ENCODE assay signal across 7 mouse cellular contexts in the genomic region with DNA sequence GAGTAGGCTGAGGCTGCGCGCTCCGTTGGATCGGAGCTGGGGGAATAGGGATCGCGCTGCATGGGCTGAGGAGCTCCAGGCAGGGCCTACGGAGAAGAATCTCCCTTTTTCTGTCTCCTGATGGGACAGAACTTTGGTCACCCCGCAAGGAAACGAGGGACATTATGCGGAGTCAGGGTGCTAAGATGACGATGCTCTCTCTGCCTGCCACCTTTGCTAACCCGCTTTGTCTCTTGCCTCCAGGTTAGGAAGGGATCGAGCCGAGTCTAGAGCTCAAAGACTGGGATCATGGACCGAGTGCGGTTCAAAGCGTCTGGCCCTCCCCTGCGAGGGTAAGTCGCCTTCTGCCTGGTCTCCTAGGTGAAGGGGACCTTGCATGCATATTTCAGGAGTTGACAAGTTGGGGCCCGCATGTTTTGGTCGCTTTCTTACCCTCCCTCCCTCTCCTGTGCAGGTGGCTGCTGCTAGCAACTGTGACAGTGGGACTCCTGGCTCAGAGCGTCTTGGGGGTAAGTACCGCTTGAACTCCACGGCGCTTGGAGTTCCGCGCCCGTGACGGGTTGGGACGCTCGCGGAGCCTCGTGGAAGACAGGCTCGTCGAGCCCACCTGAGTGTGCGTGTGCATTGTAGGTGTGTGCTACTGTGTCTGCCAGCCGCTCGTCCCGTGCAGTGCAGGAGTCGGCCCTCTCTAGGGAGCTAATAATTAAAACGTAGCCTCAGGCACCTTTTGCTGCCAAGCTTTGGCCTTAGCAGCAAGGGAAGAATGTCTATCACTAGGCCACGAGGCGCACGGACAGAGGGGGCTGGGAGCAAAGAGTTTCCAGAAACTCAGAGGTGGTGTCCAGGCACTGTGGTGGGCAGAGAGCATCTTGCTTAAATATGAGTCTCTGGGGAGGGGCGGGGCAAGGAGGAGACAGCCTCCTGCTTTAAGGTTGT. TPM values are rescaled to one million over a fixed set of nuclear protein-coding genes. Genes with fewer than 3 reads are reported as not detected.
A peak's percentile ranks its signal among the peaks of the same experiment; 100 is the strongest.
DNase-seq lines count a peak whose midpoint lies in the region; ATAC-seq and TF ChIP-seq lines count a peak whose summit lies in the region.

No protein-coding gene starts in this region.

- WGBS in hindbrain, embryonic 11.5 days: 1% methylated on average over 45 of the region's 45 CpGs
- 2% methylated on average over 45 of the region's 45 CpGs for WGBS in limb, embryonic 14.5 days

- TF ChIP-seq CTCF in embryonic fibroblast, embryonic 13.5 days (IDR thresholded peaks at IDR 0.05; ENCODE audit: borderline replicate concordance, insufficient read depth, low read length): no peak

- ATAC-seq in hindbrain, embryonic 11.5 days (ENCODE audit: low FRiP score): 0 out of 2 replicates have a peak, but pooled peaks have one; percentile 13
- no peak; the same call in 1 of the 2 replicates for ATAC-seq in limb, embryonic 14.5 days (ENCODE audit: low FRiP score, low read depth)

- peak overlapping the region; percentile 91 for H3K4me2 ChIP-seq in hindbrain, embryonic 11.5 days (replicated peaks; ENCODE audit: low read depth, low read length)
- peak overlapping the region; percentile 93 for H3K4me2 ChIP-seq in limb, embryonic 14.5 days (replicated peaks; ENCODE audit: low read depth, low read length, severe bottlenecking)

- peak overlapping the region; percentile 72 for H3K4me3 ChIP-seq in embryonic fibroblast, embryonic 13.5 days (ENCODE audit: insufficient read depth, low read length)
- peak overlapping the region; percentile 59 for H3K4me3 ChIP-seq in hindbrain, embryonic 11.5 days (ENCODE audit: low read depth, low read length)
- H3K4me3 ChIP-seq in limb, embryonic 14.5 days (replicated peaks; ENCODE audit: low read length): peak overlapping the region; percentile 73

- peak; percentile 73 for TF ChIP-seq POLR2A in embryonic fibroblast, embryonic 13.5 days (IDR thresholded peaks at IDR 0.05; ENCODE audit: low read depth, low read length)
- no peak for TF ChIP-seq POLR2A in limb, embryonic 14.5 days (IDR thresholded peaks at IDR 0.05; ENCODE audit: borderline replicate concordance, extremely low read depth, insufficient read depth, insufficient read length)

- H3K4me1 ChIP-seq in embryonic fibroblast, embryonic 13.5 days (ENCODE audit: control insufficient read depth, insufficient read depth, low read length): peaks cover 11% of the 10 kb centered on the region; the same call in 1 of the 2 replicates
- H3K4me1 ChIP-seq in hindbrain, embryonic 11.5 days (replicated peaks; ENCODE audit: control insufficient read depth, insufficient read depth, low read length): peaks cover 7% of the 10 kb centered on the region
- peaks cover 17% of the 10 kb centered on the region for H3K4me1 ChIP-seq in limb, embryonic 14.5 days (ENCODE audit: control insufficient read depth, insufficient read depth, low read length)

- H3K27ac ChIP-seq in embryonic fibroblast, embryonic 13.5 days (ENCODE audit: insufficient read depth, low read length): peak overlapping the region; percentile 29
- H3K27ac ChIP-seq in hindbrain, embryonic 11.5 days (ENCODE audit: low read depth, low read length): no peak overlapping the region
- peak overlapping the region; percentile 87; the same call in 1 of the 2 replicates for H3K27ac ChIP-seq in limb, embryonic 14.5 days (replicated peaks; ENCODE audit: low read depth, low read length)

- no peaks in the 10 kb centered on the region for H3K9me3 ChIP-seq in hindbrain, embryonic 11.5 days (ENCODE audit: control insufficient read depth, low read length)
- H3K9me3 ChIP-seq in limb, embryonic 14.5 days (ENCODE audit: control insufficient read depth, low read length): no peaks in the 10 kb centered on the region

- DNase-seq in 3T3-L1 (ENCODE audit: low read depth, low spot score): peak; percentile 72
- DNase-seq in ES-CJ7 (ENCODE audit: low read depth, low spot score): peak; percentile 53
- DNase-seq in hindbrain, embryonic 11.5 days (ENCODE audit: low spot score): peak; percentile 67
- DNase-seq in limb, embryonic 14.5 days (ENCODE audit: low spot score): peak; percentile 16
- DNase-seq in neural tube, embryonic 10.5 days (ENCODE audit: extremely low spot score, low spot score): peak; percentile 63
- no peak for DNase-seq in spleen, postnatal 4 days (ENCODE audit: low spot score in 2 of 2)

- H3K36me3 ChIP-seq in hindbrain, embryonic 11.5 days (ENCODE audit: control insufficient read depth, insufficient read depth, low read length): no peaks in the 10 kb centered on the region
- 0 out of 2 replicates have a peak, but pooled peaks cover 4% of the 10 kb centered on the region for H3K36me3 ChIP-seq in limb, embryonic 14.5 days (ENCODE audit: control insufficient read depth, insufficient read depth, low read length)

- H3K27me3 ChIP-seq in hindbrain, embryonic 11.5 days (ENCODE audit: control insufficient read depth, insufficient read depth, low read length): peaks cover 45% of the 10 kb centered on the region
- no peaks in the 10 kb centered on the region for H3K27me3 ChIP-seq in limb, embryonic 14.5 days (ENCODE audit: control insufficient read depth, insufficient read depth, low read length)

- peak overlapping the region; percentile 69; the same call in 1 of the 2 replicates for H3K9ac ChIP-seq in hindbrain, embryonic 11.5 days (ENCODE audit: low read depth, low read length)
- H3K9ac ChIP-seq in limb, embryonic 14.5 days (ENCODE audit: low read depth, low read length, severe bottlenecking): peak overlapping the region; percentile 89

RNA-seq across cellular contexts. Expression of a gene that starts 0.8 kb away (rescaled TPM):
- polyA plus RNA-seq in embryonic fibroblast, embryonic 13.5 days (2011; ENCODE audit: insufficient read length, low read depth, missing spikeins): 757 and 1,094 TPM in 2 replicates
- polyA plus RNA-seq in hindbrain, embryonic 11.5 days (2014; fragmentation: Nextera tagmentation; extraction: Ambion mirVana): 91.8 and 94.2 TPM in 2 replicates
- 225 and 296 TPM in 2 replicates for polyA plus RNA-seq in limb, embryonic 14.5 days (2012; rRNA removed)
- 210 and 215 TPM in 2 replicates for polyA plus RNA-seq in limb, embryonic 14.5 days (2014; fragmentation: Nextera tagmentation; extraction: Ambion mirVana)

RNA-seq across cellular contexts. Expression of a gene that starts 0.8 kb away (rescaled TPM):
- 282 and 415 TPM in 2 replicates for polyA plus RNA-seq in embryonic fibroblast, embryonic 13.5 days (2011; ENCODE audit: insufficient read length, low read depth, missing spikeins)
- 26.2 and 29.9 TPM in 2 replicates for polyA plus RNA-seq in hindbrain, embryonic 11.5 days (2014; fragmentation: Nextera tagmentation; extraction: Ambion mirVana)
- polyA plus RNA-seq in limb, embryonic 14.5 days (2012; rRNA removed): 89.0 and 109 TPM in 2 replicates
- 76.3 and 76.4 TPM in 2 replicates for polyA plus RNA-seq in limb, embryonic 14.5 days (2014; fragmentation: Nextera tagmentation; extraction: Ambion mirVana)

Comparison
In these comparisons a context has a peak if more than half of its experiments do, and no peak if none do; other contexts are left out.
1. DNase-seq: peak in 3T3-L1 (single experiment), ES-CJ7 (single experiment), hindbrain, embryonic 11.5 days (single experiment), limb, embryonic 14.5 days (single experiment) and neural tube, embryonic 10.5 days (single experiment); none in spleen, postnatal 4 days (0 of 2).
2. Peak in every context shown above with its lines, with median percentiles within 50 percentile points of each other: H3K4me3 ChIP-seq.